Mouse (Mus musculus): ENCODE data around the gene Tigar. TPM values are rescaled to one million over a fixed set of nuclear protein-coding genes. Genes with fewer than 3 reads are reported as not detected.
A peak's percentile ranks its signal among the peaks of the same experiment; 100 is the strongest.

The Tigar gene
- polyA plus RNA-seq, 1 experiment: 37.6 TPM

GRCm38 (mm10) chr6:127143576-127144288 is 34.4 kb upstream of the Tigar start:
- H3K4me3 ChIP-seq (ENCODE audit: low read depth, low read length): no peak overlapping the region
- H3K9ac ChIP-seq (ENCODE audit: low read depth, poor library complexity, severe bottlenecking): no peak overlapping the region
- peaks cover 2% of the 10 kb centered on the region for H3K27me3 ChIP-seq (ENCODE audit: control insufficient read depth, insufficient read depth, low read length, poor library complexity, severe bottlenecking)
- H3K9me3 ChIP-seq (replicated peaks; ENCODE audit: control insufficient read depth, insufficient read depth, low read length, poor library complexity, severe bottlenecking): no peaks in the 10 kb centered on the region
- no peaks in the 10 kb centered on the region for H3K4me1 ChIP-seq (ENCODE audit: control insufficient read depth, insufficient read depth, low read length)
- no peaks in the 10 kb centered on the region for H3K36me3 ChIP-seq (ENCODE audit: control insufficient read depth, insufficient read depth, low read length, poor library complexity, severe bottlenecking)
- no peak for TF ChIP-seq EP300 (IDR thresholded peaks at IDR 0.05; ENCODE audit: insufficient read depth, low read depth, low read length)
- H3K27ac ChIP-seq (ENCODE audit: insufficient read depth, low read length): no peak overlapping the region

DNA sequence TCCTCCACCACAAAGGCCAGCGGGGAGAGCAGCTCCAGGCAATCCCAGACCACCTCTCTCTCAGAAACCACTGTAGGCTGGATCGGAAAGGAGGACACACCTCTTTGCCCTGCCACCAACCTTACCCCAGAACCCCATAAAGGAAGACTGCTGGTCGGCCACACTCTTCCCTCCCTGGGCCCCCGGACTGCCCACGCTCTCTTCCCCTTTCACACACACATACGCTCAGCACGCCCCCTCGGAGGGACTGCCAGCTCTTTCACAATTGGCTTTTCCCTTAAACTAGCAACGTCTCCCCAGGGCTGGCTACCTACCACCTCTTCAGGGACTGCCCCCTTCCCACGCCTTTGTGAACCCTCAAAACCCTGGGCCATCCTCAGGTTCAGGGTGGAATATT is 33.8 kb upstream of the Tigar start:
- no peaks in the 10 kb centered on the region for H3K36me3 ChIP-seq (ENCODE audit: control insufficient read depth, insufficient read depth, low read length, poor library complexity, severe bottlenecking)
- H3K9ac ChIP-seq (ENCODE audit: low read depth, poor library complexity, severe bottlenecking): no peak overlapping the region
- no peaks in the 10 kb centered on the region for H3K27me3 ChIP-seq (ENCODE audit: control insufficient read depth, insufficient read depth, low read length, poor library complexity, severe bottlenecking)
- H3K9me3 ChIP-seq (replicated peaks; ENCODE audit: control insufficient read depth, insufficient read depth, low read length, poor library complexity, severe bottlenecking): no peaks in the 10 kb centered on the region
- no peaks in the 10 kb centered on the region for H3K4me1 ChIP-seq (ENCODE audit: control insufficient read depth, insufficient read depth, low read length)
- TF ChIP-seq POLR2A (IDR thresholded peaks at IDR 0.05; ENCODE audit: insufficient read depth, low read length): no peak
- TF ChIP-seq EP300 (IDR thresholded peaks at IDR 0.05; ENCODE audit: insufficient read depth, low read depth, low read length): no peak
- TF ChIP-seq CTCF (IDR thresholded peaks at IDR 0.05; ENCODE audit: low read depth, low read length): no peak
- H3K27ac ChIP-seq (ENCODE audit: insufficient read depth, low read length): no peak overlapping the region
- H3K4me3 ChIP-seq (ENCODE audit: low read depth, low read length): no peak overlapping the region

GRCm38 (mm10) chr6:127142154-127143123 is 33.1 kb upstream of the Tigar start:
- H3K4me3 ChIP-seq (ENCODE audit: low read depth, low read length): peak overlapping the region; percentile 5; the same call in 1 of the 2 replicates
- H3K9me3 ChIP-seq (replicated peaks; ENCODE audit: control insufficient read depth, insufficient read depth, low read length, poor library complexity, severe bottlenecking): no peaks in the 10 kb centered on the region
- no peaks in the 10 kb centered on the region for H3K36me3 ChIP-seq (ENCODE audit: control insufficient read depth, insufficient read depth, low read length, poor library complexity, severe bottlenecking)
- TF ChIP-seq CTCF (IDR thresholded peaks at IDR 0.05; ENCODE audit: low read depth, low read length) (peak; percentile 46), POLR2A (IDR thresholded peaks at IDR 0.05; ENCODE audit: insufficient read depth, low read length) (no peak)
- H3K27ac ChIP-seq (ENCODE audit: insufficient read depth, low read length): no peak overlapping the region
- H3K27me3 ChIP-seq (ENCODE audit: control insufficient read depth, insufficient read depth, low read length, poor library complexity, severe bottlenecking): no peaks in the 10 kb centered on the region
- H3K9ac ChIP-seq (ENCODE audit: low read depth, poor library complexity, severe bottlenecking): 0 out of 2 replicates have a peak overlapping the region, but pooled peaks have one; percentile 42
- no peaks in the 10 kb centered on the region for H3K4me1 ChIP-seq (ENCODE audit: control insufficient read depth, insufficient read depth, low read length)

GRCm38 (mm10) chr6:127138962-127139361 is 29.6 kb upstream of the Tigar start:
- Histone ChIP-seq H3K36me3 (ENCODE audit: control insufficient read depth, insufficient read depth, low read length, poor library complexity, severe bottlenecking) (no peaks in the 10 kb centered on the region), H3K27ac (ENCODE audit: insufficient read depth, low read length) (no peak overlapping the region), H3K4me3 (ENCODE audit: low read depth, low read length) (no peak overlapping the region), H3K9ac (ENCODE audit: low read depth, poor library complexity, severe bottlenecking) (no peak overlapping the region), H3K27me3 (ENCODE audit: control insufficient read depth, insufficient read depth, low read length, poor library complexity, severe bottlenecking) (no peaks in the 10 kb centered on the region), H3K4me1 (ENCODE audit: control insufficient read depth, insufficient read depth, low read length) (no peaks in the 10 kb centered on the region), H3K9me3 (replicated peaks; ENCODE audit: control insufficient read depth, insufficient read depth, low read length, poor library complexity, severe bottlenecking) (no peaks in the 10 kb centered on the region)
- TF ChIP-seq CTCF (IDR thresholded peaks at IDR 0.05; ENCODE audit: low read depth, low read length) (no peak), EP300 (IDR thresholded peaks at IDR 0.05; ENCODE audit: insufficient read depth, low read depth, low read length) (no peak), POLR2A (IDR thresholded peaks at IDR 0.05; ENCODE audit: insufficient read depth, low read length) (no peak)

DNA sequence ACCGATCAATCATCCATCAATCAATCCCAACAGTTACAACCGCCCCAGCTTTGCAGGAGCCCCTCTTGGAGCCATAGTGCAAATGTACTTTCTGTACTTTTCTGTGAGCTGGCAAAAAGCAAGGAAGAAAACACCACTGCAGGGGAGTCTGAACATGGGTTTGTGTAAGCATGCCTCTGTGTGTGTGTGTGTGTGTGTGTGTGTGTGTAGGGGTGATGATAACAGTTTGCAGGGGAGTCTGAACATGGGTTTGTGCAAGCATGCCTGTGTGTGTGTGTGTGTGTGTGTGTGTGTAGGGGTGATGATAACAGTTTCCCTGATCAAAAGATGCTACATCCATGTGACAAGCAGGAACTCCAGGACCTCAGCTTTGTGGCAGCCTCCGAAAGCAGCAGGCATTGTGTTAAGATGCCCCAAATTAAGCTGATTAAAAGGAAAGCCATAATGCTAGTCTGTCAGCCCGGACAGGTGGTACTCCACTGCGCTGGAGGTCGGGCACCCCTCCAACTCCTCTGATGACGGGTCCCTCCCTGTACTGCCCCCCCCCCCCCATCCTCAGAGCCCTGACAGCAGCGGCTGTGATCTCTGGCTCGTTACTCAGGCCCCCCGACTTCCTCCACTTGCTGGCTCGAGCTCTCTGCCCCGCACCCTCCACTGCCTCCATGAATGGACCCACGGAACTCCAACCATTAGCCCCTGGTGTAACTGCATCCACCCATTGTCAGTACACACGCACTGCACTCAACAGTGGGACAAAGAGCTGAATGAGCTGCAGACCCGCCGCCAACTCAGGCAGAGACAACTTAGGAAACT is 24.3 kb upstream of the Tigar start:
- TF ChIP-seq CTCF (IDR thresholded peaks at IDR 0.05; ENCODE audit: low read depth, low read length) (no peak), POLR2A (IDR thresholded peaks at IDR 0.05; ENCODE audit: insufficient read depth, low read length) (no peak), EP300 (IDR thresholded peaks at IDR 0.05; ENCODE audit: insufficient read depth, low read depth, low read length) (no peak)
- Histone ChIP-seq H3K27me3 (ENCODE audit: control insufficient read depth, insufficient read depth, low read length, poor library complexity, severe bottlenecking) (no peaks in the 10 kb centered on the region), H3K4me1 (ENCODE audit: control insufficient read depth, insufficient read depth, low read length) (peaks cover 1% of the 10 kb centered on the region), H3K9me3 (replicated peaks; ENCODE audit: control insufficient read depth, insufficient read depth, low read length, poor library complexity, severe bottlenecking) (no peaks in the 10 kb centered on the region), H3K9ac (ENCODE audit: low read depth, poor library complexity, severe bottlenecking) (no peak overlapping the region), H3K4me3 (ENCODE audit: low read depth, low read length) (no peak overlapping the region), H3K27ac (ENCODE audit: insufficient read depth, low read length) (no peak overlapping the region), H3K36me3 (ENCODE audit: control insufficient read depth, insufficient read depth, low read length, poor library complexity, severe bottlenecking) (no peaks in the 10 kb centered on the region)
